Mouse (Mus musculus): ENCODE measurements at regions not wholly inside any gene's neighbourhood (a gene's known extent, or its start where the extent isn't known, plus 50 kb on each side); places are given as distances from the start of the nearest gene placed in this dataset.
A peak's percentile ranks its signal among the peaks of the same experiment; 100 is the strongest.

- H3K9me3 ChIP-seq (replicated peaks): no peaks in the 10 kb centered on the region
- peaks cover 33% of the 10 kb centered on the region for H3K4me1 ChIP-seq (replicated peaks)
- H3K27me3 ChIP-seq (replicated peaks): no peaks in the 10 kb centered on the region
- H3K4me2 ChIP-seq: no peak overlapping the region
- H3K36me3 ChIP-seq: no peaks in the 10 kb centered on the region
- no peak overlapping the region for H3K4me3 ChIP-seq
- no peak overlapping the region for H3K9ac ChIP-seq
- H3K27ac ChIP-seq (ENCODE audit: poor library complexity, severe bottlenecking): no peak overlapping the region
- WGBS: 25% methylated on average over 7 of the region's 7 CpGs
- 0 out of 2 replicates have a peak, but pooled peaks have one; percentile 46 for ATAC-seq (ENCODE audit: insufficient number of reproducible peaks, low FRiP score)
Observed at GRCm38 (mm10) chr3:68780843-68781242, 88.5 kb upstream of the 1110032F04Rik start.

- H3K4me2 ChIP-seq: no peak overlapping the region
- H3K4me1 ChIP-seq (replicated peaks): peaks cover 39% of the 10 kb centered on the region
- no peak overlapping the region for H3K9ac ChIP-seq
- ATAC-seq (ENCODE audit: insufficient number of reproducible peaks, low FRiP score): no peak
- H3K27ac ChIP-seq (ENCODE audit: poor library complexity, severe bottlenecking): no peak overlapping the region
- 48% methylated on average over 2 of the region's 2 CpGs for WGBS
- no peaks in the 10 kb centered on the region for H3K36me3 ChIP-seq
- H3K9me3 ChIP-seq (replicated peaks): no peaks in the 10 kb centered on the region
- H3K4me3 ChIP-seq: no peak overlapping the region
- H3K27me3 ChIP-seq (replicated peaks): no peaks in the 10 kb centered on the region
Observed at GRCm38 (mm10) chr3:68781466-68781865, 87.9 kb upstream of the 1110032F04Rik start.

- Histone ChIP-seq H3K4me1 (replicated peaks) (peaks cover 46% of the 10 kb centered on the region), H3K4me2 (no peak overlapping the region), H3K4me3 (no peak overlapping the region), H3K27me3 (replicated peaks) (no peaks in the 10 kb centered on the region), H3K9me3 (replicated peaks) (no peaks in the 10 kb centered on the region), H3K36me3 (no peaks in the 10 kb centered on the region), H3K9ac (no peak overlapping the region), H3K27ac (ENCODE audit: poor library complexity, severe bottlenecking) (no peak overlapping the region)
- ATAC-seq (ENCODE audit: insufficient number of reproducible peaks, low FRiP score): no peak
- 59% methylated on average over 4 of the region's 4 CpGs for WGBS
Observed at GRCm38 (mm10) chr3:68782363-68782762, 87.0 kb upstream of the 1110032F04Rik start.

GRCm38 (mm10) chr3:68783666-68784416, 85.5 kb upstream of the 1110032F04Rik start:
- Histone ChIP-seq H3K4me2 (no peak overlapping the region), H3K9ac (no peak overlapping the region), H3K9me3 (replicated peaks) (no peaks in the 10 kb centered on the region), H3K27ac (ENCODE audit: poor library complexity, severe bottlenecking) (no peak overlapping the region), H3K27me3 (replicated peaks) (no peaks in the 10 kb centered on the region), H3K36me3 (no peaks in the 10 kb centered on the region), H3K4me1 (replicated peaks) (peaks cover 58% of the 10 kb centered on the region), H3K4me3 (no peak overlapping the region)
- no peak for ATAC-seq (ENCODE audit: insufficient number of reproducible peaks, low FRiP score)
- 34% methylated on average over 7 of the region's 7 CpGs for WGBS

- WGBS: 83% methylated on average over 3 of the region's 3 CpGs
- no peak overlapping the region for H3K4me3 ChIP-seq
Observed at GRCm38 (mm10) chr3:68786771-68787170, 82.6 kb upstream of the 1110032F04Rik start.

GRCm38 (mm10) chr3:68787385-68788175, 81.8 kb upstream of the 1110032F04Rik start:
- Histone ChIP-seq H3K27me3 (replicated peaks) (no peaks in the 10 kb centered on the region), H3K9ac (no peak overlapping the region), H3K27ac (ENCODE audit: poor library complexity, severe bottlenecking) (no peak overlapping the region), H3K4me1 (replicated peaks) (peaks cover 47% of the 10 kb centered on the region), H3K36me3 (no peaks in the 10 kb centered on the region), H3K9me3 (replicated peaks) (peaks cover 8% of the 10 kb centered on the region), H3K4me3 (no peak overlapping the region), H3K4me2 (no peak overlapping the region)
- ATAC-seq (ENCODE audit: insufficient number of reproducible peaks, low FRiP score): no peak
- WGBS: 59% methylated on average over 10 of the region's 10 CpGs

More at GRCm38 (mm10) chr3:68786771-68787170, 82.6 kb upstream of the 1110032F04Rik start:
- Histone ChIP-seq H3K9me3 (replicated peaks) (peaks cover 8% of the 10 kb centered on the region), H3K27me3 (replicated peaks) (no peaks in the 10 kb centered on the region), H3K4me1 (replicated peaks) (peaks cover 51% of the 10 kb centered on the region), H3K27ac (ENCODE audit: poor library complexity, severe bottlenecking) (no peak overlapping the region), H3K36me3 (no peaks in the 10 kb centered on the region), H3K9ac (no peak overlapping the region), H3K4me2 (no peak overlapping the region)
- no peak for ATAC-seq (ENCODE audit: insufficient number of reproducible peaks, low FRiP score)

- H3K4me2 ChIP-seq: no peak overlapping the region
- H3K4me1 ChIP-seq (replicated peaks): peaks cover 39% of the 10 kb centered on the region
- H3K27me3 ChIP-seq (replicated peaks): no peaks in the 10 kb centered on the region
- H3K9me3 ChIP-seq (replicated peaks): peaks cover 8% of the 10 kb centered on the region
- H3K9ac ChIP-seq: no peak overlapping the region
- peak overlapping the region; percentile 45; the same call in 1 of the 2 replicates for H3K27ac ChIP-seq (ENCODE audit: poor library complexity, severe bottlenecking)
- 50% methylated on average over 6 of the region's 6 CpGs for WGBS
- H3K4me3 ChIP-seq: no peak overlapping the region
- no peaks in the 10 kb centered on the region for H3K36me3 ChIP-seq
- ATAC-seq (ENCODE audit: insufficient number of reproducible peaks, low FRiP score): peak; percentile 61
Observed at GRCm38 (mm10) chr3:68789491-68789890, 79.9 kb upstream of the 1110032F04Rik start.

GRCm38 (mm10) chr3:68790466-68790865, 78.9 kb upstream of the 1110032F04Rik start:
- Histone ChIP-seq H3K9me3 (replicated peaks) (peaks cover 8% of the 10 kb centered on the region), H3K27ac (ENCODE audit: poor library complexity, severe bottlenecking) (no peak overlapping the region), H3K27me3 (replicated peaks) (no peaks in the 10 kb centered on the region), H3K36me3 (no peaks in the 10 kb centered on the region), H3K4me2 (no peak overlapping the region), H3K4me3 (no peak overlapping the region), H3K4me1 (replicated peaks) (peaks cover 41% of the 10 kb centered on the region), H3K9ac (no peak overlapping the region)
- no peak for ATAC-seq (ENCODE audit: insufficient number of reproducible peaks, low FRiP score)
- 89% methylated on average over 4 of the region's 4 CpGs for WGBS

- Histone ChIP-seq H3K9me3 (replicated peaks) (peaks cover 8% of the 10 kb centered on the region), H3K36me3 (no peaks in the 10 kb centered on the region), H3K4me3 (no peak overlapping the region), H3K27me3 (replicated peaks) (no peaks in the 10 kb centered on the region), H3K4me1 (replicated peaks) (peaks cover 24% of the 10 kb centered on the region), H3K4me2 (no peak overlapping the region), H3K9ac (no peak overlapping the region), H3K27ac (ENCODE audit: poor library complexity, severe bottlenecking) (no peak overlapping the region)
- ATAC-seq (ENCODE audit: insufficient number of reproducible peaks, low FRiP score): no peak
- WGBS: 75% methylated on average over 4 of the region's 4 CpGs
Observed at GRCm38 (mm10) chr3:68792883-68793282, 76.5 kb upstream of the 1110032F04Rik start.

- no peak overlapping the region for H3K27ac ChIP-seq (ENCODE audit: poor library complexity, severe bottlenecking)
- no peaks in the 10 kb centered on the region for H3K27me3 ChIP-seq (replicated peaks)
- H3K4me3 ChIP-seq: no peak overlapping the region
- no peak overlapping the region for H3K9ac ChIP-seq
- no peak for ATAC-seq (ENCODE audit: insufficient number of reproducible peaks, low FRiP score)
- 70% methylated on average over 2 of the region's 2 CpGs for WGBS
- H3K36me3 ChIP-seq: no peaks in the 10 kb centered on the region
- peaks cover 8% of the 10 kb centered on the region for H3K9me3 ChIP-seq (replicated peaks)
- H3K4me1 ChIP-seq (replicated peaks): peaks cover 17% of the 10 kb centered on the region
- H3K4me2 ChIP-seq: no peak overlapping the region
Observed at GRCm38 (mm10) chr3:68793923-68794322, 75.5 kb upstream of the 1110032F04Rik start.

GRCm38 (mm10) chr3:68794380-68795014, 74.9 kb upstream of the 1110032F04Rik start:
- ATAC-seq (ENCODE audit: insufficient number of reproducible peaks, low FRiP score): no peak
- WGBS: 40% methylated on average over 4 of the region's 4 CpGs
- Histone ChIP-seq H3K4me1 (replicated peaks) (peaks cover 13% of the 10 kb centered on the region), H3K36me3 (no peaks in the 10 kb centered on the region), H3K4me3 (no peak overlapping the region), H3K9me3 (replicated peaks) (peaks cover 8% of the 10 kb centered on the region), H3K27me3 (replicated peaks) (no peaks in the 10 kb centered on the region), H3K27ac (ENCODE audit: poor library complexity, severe bottlenecking) (no peak overlapping the region), H3K9ac (no peak overlapping the region), H3K4me2 (no peak overlapping the region)

Data from heart, embryonic 12.5 days (tissue).